Mouse (Mus musculus) forebrain, embryonic 11.5 days (tissue): Measurements from ENCODE around the gene Eme2. TPM values are rescaled to one million over a fixed set of nuclear protein-coding genes. Genes with fewer than 3 reads are reported as not detected.

Source experiments
- ATAC-seq: fragments of 200-750 bp; cut with Nextera tagmentation; replicated peaks from 2 replicates; pipeline ENCODE4 v1.8.0; 2017; ENCODE audit warnings: moderate TSS enrichment; ENCODE audit not compliant: low FRiP score
- DNase-seq: peaks from one replicate; pipeline ENCODE4 v3.0.0-alpha.2; 2017; ENCODE audit warnings: low spot score
- H3K27ac ChIP-seq: fragments of 300-500 bp; sonication (generic); 2 replicates; pipeline ENCODE4 v1.5.1; 2014; ENCODE audit warnings: low read depth, low read length
- H3K27me3 ChIP-seq: fragments of 300-500 bp; sonication (generic); 2 replicates; pipeline ENCODE4 v1.6.1; 2014; ENCODE audit warnings: mild to moderate bottlenecking, low read length, mixed read lengths; ENCODE audit not compliant: control insufficient read depth, insufficient read depth
- H3K36me3 ChIP-seq: fragments of 300-500 bp; sonication (generic); 2 replicates; pipeline ENCODE4 v1.6.1; 2014; ENCODE audit warnings: mild to moderate bottlenecking, low read length, moderate library complexity, mixed read lengths; ENCODE audit not compliant: control insufficient read depth, insufficient read depth
- H3K4me1 ChIP-seq: fragments of 300-500 bp; sonication (generic); replicated peaks from 2 replicates; pipeline ENCODE4 v1.6.1; 2014; ENCODE audit warnings: low read length, mixed read lengths; ENCODE audit not compliant: control insufficient read depth, insufficient read depth
- H3K4me2 ChIP-seq: fragments of 300-500 bp; sonication (generic); 2 replicates; pipeline ENCODE4 v1.6.1; 2014; ENCODE audit warnings: low read depth, mild to moderate bottlenecking, low read length, moderate library complexity, mixed read lengths; ENCODE audit not compliant: severe bottlenecking
- H3K4me3 ChIP-seq: fragments of 300-500 bp; sonication (generic); 2 replicates; pipeline ENCODE4 v1.5.1; 2014; ENCODE audit warnings: low read depth, low read length
- H3K9ac ChIP-seq: fragments of 300-500 bp; sonication (generic); 2 replicates; pipeline ENCODE4 v1.6.1; 2014; ENCODE audit warnings: low read length
- H3K9me3 ChIP-seq: fragments of 300-500 bp; sonication (generic); 2 replicates; pipeline ENCODE4 v1.6.1; 2016; ENCODE audit warnings: low read length, mixed read lengths; ENCODE audit not compliant: control insufficient read depth
- WGBS: fragments of 180-500 bp; shearing (Covaris S2); extraction: QIAGEN DNeasy Blood & Tissue Kit; methylation state at CpG from one replicate; pipeline ENCODE4 v1.1.7; 2014; 5-methylcytosine and 5-hydroxymethylcytosine counted together
- polyA plus RNA-seq: library from polyadenylated mRNA; unstranded; fragments of >200 nt; fragmentation: Nextera tagmentation; extraction: Ambion mirVana; gene quantifications from 2 replicates; pipeline ENCODE4 v1.2.1, GENCODE M21; 2014

Eme2 gene
- polyA plus RNA-seq, 1 experiment from 2014 or later: 31.2 TPM

DNA sequence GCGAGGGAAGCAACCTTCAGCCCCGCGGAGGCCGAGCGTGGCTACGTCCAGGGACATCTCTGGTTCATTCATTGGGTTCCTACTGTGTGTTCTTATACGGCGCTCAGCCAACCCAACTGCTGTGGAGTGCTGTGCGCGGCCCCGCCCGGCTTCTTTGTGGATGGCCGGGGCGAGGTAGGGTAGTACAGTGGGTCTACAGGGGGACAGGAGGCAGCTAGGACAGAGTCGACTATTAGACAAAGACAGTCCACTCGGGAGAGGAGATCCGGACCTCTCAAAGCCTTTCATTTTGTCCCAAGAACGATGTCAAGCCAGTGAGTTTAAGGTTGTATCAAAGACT, 8.0 kb downstream of the Eme2 start:
- ATAC-seq (peak; percentile 45), DNase-seq (no peak)
- WGBS: 1% methylated on average over 18 of the region's 18 CpGs
- Histone ChIP-seq H3K27me3 (no peaks in the 10 kb centered on the region), H3K36me3 (peaks cover 8% of the 10 kb centered on the region; the same call in 1 of the 2 replicates), H3K4me2 (peak overlapping the region; percentile 96), H3K9ac (peak overlapping the region; percentile 78), H3K9me3 (no peaks in the 10 kb centered on the region), H3K27ac (no peak overlapping the region), H3K4me1 (peaks cover 11% of the 10 kb centered on the region; the same call in 1 of the 2 replicates), H3K4me3 (peak overlapping the region; percentile 87)

- ATAC-seq (peak; percentile 97), DNase-seq (peak; percentile 98)
- Histone ChIP-seq H3K27ac (no peak within 1 kb of the TSS), H3K4me3 (peak within 1 kb of the TSS; percentile 87), H3K4me1 (peaks cover 11% of the 10 kb centered on the region; the same call in 1 of the 2 replicates), H3K4me2 (peak within 1 kb of the TSS; percentile 96), H3K36me3 (peaks cover 8% of the 10 kb centered on the region; the same call in 1 of the 2 replicates), H3K27me3 (no peaks in the 10 kb centered on the region), H3K9me3 (no peaks in the 10 kb centered on the region), H3K9ac (peak within 1 kb of the TSS; percentile 78)
- under 1% methylated on average over 66 of the region's 69 CpGs for WGBS
These were observed 8.6 kb downstream of the Eme2 start, which contains the start of the genes Nubp2 and Spsb3 for GRCm38 (mm10) chr17:24886134-24886931. Gene Nubp2, minus strand, starts transcription at chr17:24886349. Gene Spsb3, plus strand, starts transcription at chr17:24886643.

DNA sequence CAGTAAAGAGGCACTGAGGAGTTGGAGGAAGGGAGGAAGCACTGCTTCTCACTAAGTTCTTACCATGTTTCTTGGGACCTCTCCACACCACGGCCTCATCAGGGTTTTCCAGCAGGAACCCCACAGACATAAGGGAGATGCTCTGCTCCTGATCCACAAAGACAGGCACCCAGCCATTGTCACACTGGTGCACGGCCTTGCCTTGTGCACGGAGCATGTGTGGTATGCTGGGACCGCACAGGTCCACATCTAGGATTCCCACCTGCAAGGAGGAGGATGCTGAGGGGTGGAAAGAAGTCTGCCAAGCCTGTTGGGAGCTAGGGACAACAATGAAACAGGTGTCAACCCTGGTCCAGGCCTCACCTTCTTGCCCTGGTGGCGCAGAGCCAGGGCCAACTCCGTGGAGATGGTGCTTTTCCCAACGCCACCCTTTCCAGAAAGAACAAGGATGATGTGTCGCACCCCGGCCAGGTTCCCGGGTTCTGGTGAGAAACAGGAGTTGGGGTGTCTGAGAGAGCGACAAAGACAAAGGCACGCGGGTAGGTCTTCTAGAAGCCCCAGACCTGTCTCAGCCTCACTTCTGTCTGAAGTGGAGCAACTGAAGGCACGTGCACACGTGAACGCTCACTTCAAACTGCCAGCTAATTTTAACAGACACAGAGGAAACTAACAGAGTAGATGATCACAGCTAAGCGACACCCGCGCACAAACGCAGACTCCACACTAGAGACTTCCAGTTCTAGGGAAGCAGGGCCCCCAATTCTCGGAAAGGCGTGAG, 9.3 kb downstream of the Eme2 start:
- Histone ChIP-seq H3K4me1 (peaks cover 11% of the 10 kb centered on the region; the same call in 1 of the 2 replicates), H3K27ac (no peak overlapping the region), H3K27me3 (no peaks in the 10 kb centered on the region), H3K4me3 (peak overlapping the region; percentile 87), H3K9me3 (no peaks in the 10 kb centered on the region), H3K9ac (peak overlapping the region; percentile 53), H3K4me2 (peak overlapping the region; percentile 88), H3K36me3 (peaks cover 1% of the 10 kb centered on the region; the same call in 1 of the 2 replicates)
- no peak for DNase-seq
- WGBS: 26% methylated on average over 22 of the region's 22 CpGs
- no peak for ATAC-seq

DNA sequence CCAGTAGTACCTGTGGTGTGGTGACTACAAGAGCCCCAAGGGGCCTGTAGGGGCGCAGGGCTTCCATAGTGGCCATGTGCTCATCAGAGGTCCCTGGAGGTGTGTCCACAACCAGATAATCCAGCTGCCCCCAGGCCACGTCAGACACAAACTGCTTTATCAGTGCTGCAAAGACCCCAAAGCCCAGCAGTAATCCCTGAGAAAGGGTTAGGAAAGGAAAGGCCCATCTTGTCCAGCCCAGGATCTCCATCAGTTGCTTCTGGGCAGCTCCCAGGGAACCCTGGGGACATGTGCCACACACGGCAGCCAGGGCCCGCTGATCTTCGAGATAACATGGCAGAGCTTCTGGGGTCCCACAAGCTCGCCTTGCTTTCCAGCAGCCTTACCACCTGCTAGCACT, 10.5 kb downstream of the Eme2 start:
- H3K4me1 ChIP-seq: peaks cover 11% of the 10 kb centered on the region; the same call in 1 of the 2 replicates
- no peaks in the 10 kb centered on the region for H3K27me3 ChIP-seq
- no peak for DNase-seq
- no peaks in the 10 kb centered on the region for H3K9me3 ChIP-seq
- no peaks in the 10 kb centered on the region for H3K36me3 ChIP-seq
- no peak overlapping the region for H3K27ac ChIP-seq
- WGBS: 86% methylated on average over 6 of the region's 6 CpGs
- ATAC-seq: no peak
- no peak overlapping the region for H3K4me2 ChIP-seq
- no peak overlapping the region for H3K4me3 ChIP-seq
- H3K9ac ChIP-seq: no peak overlapping the region

DNA sequence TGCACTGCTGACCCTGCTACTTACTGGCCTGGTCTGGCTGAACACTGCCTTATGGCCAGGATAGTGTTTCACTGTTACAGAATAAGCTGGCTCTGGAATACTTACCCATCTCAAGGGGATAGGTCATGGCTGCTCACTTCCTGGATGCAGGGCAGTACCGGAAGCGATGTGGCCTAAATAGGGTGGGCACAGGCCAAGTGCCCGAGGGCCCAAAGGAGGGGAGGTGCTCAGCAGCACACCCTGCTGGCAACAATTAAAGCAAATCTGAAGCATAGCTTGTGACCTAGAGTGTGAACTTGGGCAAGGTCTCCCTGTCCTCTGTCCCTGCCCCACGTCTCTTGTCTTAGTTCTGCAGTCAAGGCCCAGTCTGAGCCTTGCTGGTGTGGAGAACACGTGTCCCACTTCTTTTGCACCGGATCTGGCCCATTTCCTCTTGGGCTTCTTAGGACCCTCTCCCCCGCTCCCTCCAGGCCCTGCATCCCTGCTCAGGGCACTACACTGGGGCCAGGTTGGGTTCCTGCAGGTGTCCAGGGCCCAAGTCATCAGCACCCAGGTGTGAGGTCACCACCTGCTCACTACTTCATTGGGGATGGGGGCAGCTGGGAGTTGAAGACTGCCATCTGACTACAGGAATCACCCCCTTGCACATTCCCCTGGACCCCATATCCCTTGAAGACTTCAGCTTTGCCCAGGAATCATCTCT, 13.0 kb downstream of the Eme2 start:
- no peak overlapping the region for H3K4me2 ChIP-seq
- no peak for ATAC-seq
- peaks cover 8% of the 10 kb centered on the region; the same call in 1 of the 2 replicates for H3K4me1 ChIP-seq
- WGBS: 64% methylated on average over 7 of the region's 7 CpGs
- no peak overlapping the region for H3K27ac ChIP-seq
- no peaks in the 10 kb centered on the region for H3K36me3 ChIP-seq
- DNase-seq: no peak
- no peak overlapping the region for H3K9ac ChIP-seq
- H3K9me3 ChIP-seq: no peaks in the 10 kb centered on the region
- H3K4me3 ChIP-seq: no peak overlapping the region
- H3K27me3 ChIP-seq: no peaks in the 10 kb centered on the region

DNA sequence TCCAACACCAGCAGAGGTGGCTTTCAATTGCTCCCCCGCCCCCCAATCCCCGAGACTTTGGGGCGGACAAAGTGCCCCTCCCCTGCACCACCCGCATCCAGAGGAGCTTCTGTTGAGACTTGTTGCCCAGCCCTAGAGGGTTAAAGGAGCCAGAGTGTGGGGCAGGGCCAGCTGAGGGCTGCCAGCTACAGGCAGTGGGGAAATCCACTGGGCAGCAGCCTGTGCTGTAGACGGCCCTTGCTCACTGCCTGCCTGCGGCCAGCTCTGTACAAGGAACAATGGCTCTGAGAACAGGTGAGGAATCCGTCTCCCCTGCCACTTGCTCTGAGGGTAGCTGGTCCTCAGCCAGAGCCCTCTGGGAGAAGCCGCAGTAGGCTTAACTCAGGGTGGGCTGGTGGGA, 16.4 kb downstream of the Eme2 start:
- Histone ChIP-seq H3K27ac (no peak overlapping the region), H3K9me3 (no peaks in the 10 kb centered on the region), H3K27me3 (no peaks in the 10 kb centered on the region), H3K4me1 (no peaks in the 10 kb centered on the region), H3K4me3 (no peak overlapping the region), H3K9ac (no peak overlapping the region), H3K4me2 (no peak overlapping the region), H3K36me3 (no peaks in the 10 kb centered on the region)
- DNase-seq (no peak), ATAC-seq (no peak)
- WGBS: 78% methylated on average over 8 of the region's 8 CpGs

DNA sequence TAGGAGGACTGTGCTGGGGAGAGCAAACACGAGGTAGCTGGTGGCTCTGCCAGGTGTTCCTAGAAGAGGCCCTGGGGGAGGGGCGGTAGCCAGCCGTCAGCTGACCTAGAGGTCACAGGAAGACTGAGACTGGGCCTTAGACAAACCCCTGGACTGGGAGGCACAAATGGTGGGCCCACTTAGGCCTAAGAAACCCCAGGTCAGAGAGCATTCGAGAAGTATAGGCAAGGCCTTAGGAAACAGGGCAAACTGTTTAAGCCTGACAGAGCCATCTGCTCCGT, 16.8 kb downstream of the Eme2 start:
- no peak overlapping the region for H3K27ac ChIP-seq
- ATAC-seq: no peak

GRCm38 (mm10) chr17:24877336-24878116, 17.4 kb downstream of the Eme2 start:
- H3K4me3 ChIP-seq: no peak overlapping the region
- 69% methylated on average over 10 of the region's 10 CpGs for WGBS

More for the DNA sequence above, 16.8 kb downstream of the Eme2 start:
- Histone ChIP-seq H3K9me3 (no peaks in the 10 kb centered on the region), H3K9ac (no peak overlapping the region), H3K27me3 (no peaks in the 10 kb centered on the region), H3K4me3 (no peak overlapping the region), H3K36me3 (no peaks in the 10 kb centered on the region), H3K4me2 (no peak overlapping the region), H3K4me1 (no peaks in the 10 kb centered on the region)
- no peak for DNase-seq
- 40% methylated on average over 5 of the region's 5 CpGs for WGBS

More at GRCm38 (mm10) chr17:24877336-24878116, 17.4 kb downstream of the Eme2 start:
- H3K4me1 ChIP-seq: no peaks in the 10 kb centered on the region
- DNase-seq: no peak
- no peaks in the 10 kb centered on the region for H3K9me3 ChIP-seq
- H3K4me2 ChIP-seq: no peak overlapping the region
- no peak overlapping the region for H3K27ac ChIP-seq
- H3K9ac ChIP-seq: no peak overlapping the region
- no peak for ATAC-seq
- no peaks in the 10 kb centered on the region for H3K27me3 ChIP-seq
- H3K36me3 ChIP-seq: no peaks in the 10 kb centered on the region
